Mouse (Mus musculus) liver, embryonic 13.5 days (tissue): Measurements from ENCODE around the gene Myo9b. TPM values are rescaled to one million over a fixed set of nuclear protein-coding genes. Genes with fewer than 3 reads are reported as not detected.
A peak's percentile ranks its signal among the peaks of the same experiment; 100 is the strongest.

Experiments
- ATAC-seq: fragments of 200-750 bp; cut with Nextera tagmentation; 2 replicates; pipeline ENCODE4 v1.8.0; 2017; ENCODE audit warnings: low read depth, mild to moderate bottlenecking, moderate number of reproducible peaks, moderate library complexity
- DNase-seq: peaks from one replicate; pipeline ENCODE4 v3.0.0; 2022
- H3K27ac ChIP-seq: fragments of 300-500 bp; sonication (generic); 2 replicates; pipeline ENCODE4 v1.5.1; 2015; ENCODE audit warnings: moderate library complexity, mild to moderate bottlenecking, inconsistent platforms
- H3K27me3 ChIP-seq: fragments of 300-500 bp; sonication (generic); 2 replicates; pipeline ENCODE4 v1.6.1; 2015; ENCODE audit warnings: mild to moderate bottlenecking, inconsistent platforms
- H3K36me3 ChIP-seq: fragments of 300-500 bp; sonication (generic); 2 replicates; pipeline ENCODE4 v1.6.1; 2015; ENCODE audit warnings: mild to moderate bottlenecking, inconsistent platforms
- H3K4me1 ChIP-seq: fragments of 300-500 bp; sonication (generic); replicated peaks from 2 replicates; pipeline ENCODE4 v1.6.1; 2015; ENCODE audit warnings: inconsistent platforms
- H3K4me2 ChIP-seq: fragments of 300-500 bp; sonication (generic); 2 replicates; pipeline ENCODE4 v1.6.1; 2015; ENCODE audit warnings: inconsistent platforms, mild to moderate bottlenecking, moderate library complexity
- H3K4me3 ChIP-seq: fragments of 300-500 bp; sonication (generic); replicated peaks from 2 replicates; pipeline ENCODE4 v1.5.1; 2015; ENCODE audit warnings: mild to moderate bottlenecking, inconsistent platforms
- H3K9ac ChIP-seq: fragments of 300-500 bp; sonication (generic); 2 replicates; pipeline ENCODE4 v1.6.1; 2015; ENCODE audit warnings: mild to moderate bottlenecking, inconsistent platforms
- H3K9me3 ChIP-seq: fragments of 300-500 bp; sonication (generic); replicated peaks from 2 replicates; pipeline ENCODE4 v1.6.1; 2016; ENCODE audit warnings: inconsistent platforms
- WGBS: fragments of 180-500 bp; shearing (Covaris S2); methylation state at CpG from one replicate; pipeline ENCODE4 v1.1.7; 2015; ENCODE audit not compliant: insufficient replicate concordance; 5-methylcytosine and 5-hydroxymethylcytosine counted together
- polyA plus RNA-seq: library from polyadenylated mRNA; unstranded; fragments of >200 nt; fragmentation: Nextera tagmentation; extraction: Ambion mirVana; gene quantifications from 2 replicates; pipeline ENCODE4 v1.2.1, GENCODE M21; 2015

Gene Myo9b
- polyA plus RNA-seq, 1 experiment from 2014 or later: 6.8 TPM

DNA sequence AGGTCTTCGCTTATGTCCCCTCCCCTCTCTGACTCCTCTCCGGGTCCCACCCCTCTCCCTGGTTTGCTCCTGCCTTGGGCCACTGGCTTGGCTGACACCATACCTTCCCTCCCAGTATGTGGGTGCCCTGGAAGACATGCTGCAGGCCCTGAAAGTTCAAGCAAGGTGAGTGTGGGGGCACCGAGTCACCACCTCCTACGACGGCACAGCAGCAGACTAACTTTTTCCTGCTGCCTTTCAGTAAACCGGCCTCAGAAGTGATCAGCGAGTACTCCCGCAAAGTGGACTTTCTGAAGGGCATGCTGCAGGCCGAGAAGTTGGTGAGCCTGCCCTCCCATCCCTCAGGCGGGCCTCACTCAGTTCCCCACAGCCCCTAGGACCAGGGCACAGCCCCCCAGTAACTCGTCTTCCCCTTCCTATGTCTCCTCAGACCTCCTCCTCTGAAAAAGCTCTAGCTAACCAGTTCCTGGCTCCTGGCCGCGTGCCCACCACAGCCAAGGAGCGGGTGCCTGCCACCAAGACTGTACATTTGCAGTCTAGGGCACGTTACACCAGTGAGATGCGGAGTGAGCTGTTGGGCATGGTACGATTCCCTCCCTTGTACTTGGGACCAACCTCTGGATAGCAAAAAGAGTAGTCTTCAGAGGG lies 95.1 kb downstream of the Myo9b start:
- Histone ChIP-seq H3K4me2 (peak overlapping the region; percentile 93), H3K9me3 (no peaks in the 10 kb centered on the region), H3K4me1 (peaks cover 54% of the 10 kb centered on the region), H3K4me3 (peak overlapping the region; percentile 65), H3K9ac (peak overlapping the region; percentile 81), H3K27ac (peak overlapping the region; percentile 87), H3K27me3 (no peaks in the 10 kb centered on the region), H3K36me3 (peaks cover 16% of the 10 kb centered on the region)
- ATAC-seq: no peak
- no peak for DNase-seq
- 30% methylated on average over 17 of the region's 17 CpGs for WGBS

- H3K4me2 ChIP-seq: peak overlapping the region; percentile 93
- peak overlapping the region; percentile 87; the same call in 1 of the 2 replicates for H3K27ac ChIP-seq
- H3K27me3 ChIP-seq: no peaks in the 10 kb centered on the region
- ATAC-seq: no peak
- H3K9ac ChIP-seq: peak overlapping the region; percentile 81
- no peak for DNase-seq
- H3K4me1 ChIP-seq: peaks cover 54% of the 10 kb centered on the region
- H3K4me3 ChIP-seq: peak overlapping the region; percentile 65
- H3K36me3 ChIP-seq: peaks cover 21% of the 10 kb centered on the region
- H3K9me3 ChIP-seq: no peaks in the 10 kb centered on the region
These were observed 95.9 kb downstream of the Myo9b start for GRCm38 (mm10) chr8:71368366-71368765.

GRCm38 (mm10) chr8:71369040-71369718 lies 96.7 kb downstream of the Myo9b start:
- no peak overlapping the region for H3K4me3 ChIP-seq
- H3K4me1 ChIP-seq: peaks cover 54% of the 10 kb centered on the region
- peaks cover 29% of the 10 kb centered on the region for H3K36me3 ChIP-seq
- DNase-seq: no peak
- no peak for ATAC-seq
- peak overlapping the region; percentile 81; the same call in 1 of the 2 replicates for H3K9ac ChIP-seq
- H3K27me3 ChIP-seq: no peaks in the 10 kb centered on the region
- 85% methylated on average over 10 of the region's 10 CpGs for whole genome bisulfite sequencing
- no peaks in the 10 kb centered on the region for H3K9me3 ChIP-seq
- peak overlapping the region; percentile 87 for H3K27ac ChIP-seq
- peak overlapping the region; percentile 93; the same call in 1 of the 2 replicates for H3K4me2 ChIP-seq

GRCm38 (mm10) chr8:71370711-71371235 lies 98.3 kb downstream of the Myo9b start:
- ATAC-seq (no peak), DNase-seq (no peak)
- H3K9me3 ChIP-seq: no peaks in the 10 kb centered on the region
- H3K27ac ChIP-seq: peak overlapping the region; percentile 73
- peak overlapping the region; percentile 70 for H3K4me2 ChIP-seq
- peaks cover 34% of the 10 kb centered on the region for H3K36me3 ChIP-seq
- WGBS: 13% methylated on average over 5 of the region's 5 CpGs
- peaks cover 69% of the 10 kb centered on the region for H3K4me1 ChIP-seq
- H3K4me3 ChIP-seq: peak overlapping the region; percentile 79
- peaks cover 1% of the 10 kb centered on the region; the same call in 1 of the 2 replicates for H3K27me3 ChIP-seq
- peak overlapping the region; percentile 81 for H3K9ac ChIP-seq

GRCm38 (mm10) chr8:71371236-71371848 lies 98.8 kb downstream of the Myo9b start, which contains the start of gene Ocel1:
Ocel1 (plus strand) TSS chr8:71371298.
- Histone ChIP-seq H3K27me3 (peaks cover 7% of the 10 kb centered on the region), H3K4me1 (peaks cover 69% of the 10 kb centered on the region), H3K36me3 (peaks cover 38% of the 10 kb centered on the region), H3K4me3 (peak within 1 kb of the TSS; percentile 79), H3K27ac (peak within 1 kb of the TSS; percentile 88), H3K4me2 (peak within 1 kb of the TSS; percentile 70), H3K9me3 (no peaks in the 10 kb centered on the region), H3K9ac (peak within 1 kb of the TSS; percentile 81)
- under 1% methylated on average over 68 of the region's 68 CpGs for WGBS
- ATAC-seq: peak; percentile 87
- peak; percentile 98 for DNase-seq

GRCm38 (mm10) chr8:71372427-71372826 lies 99.9 kb downstream of the Myo9b start:
- 87% methylated on average over 12 of the region's 12 CpGs for WGBS
- DNase-seq (no peak), ATAC-seq (no peak)
- Histone ChIP-seq H3K9me3 (no peaks in the 10 kb centered on the region), H3K27ac (no peak overlapping the region), H3K4me3 (no peak overlapping the region), H3K36me3 (peaks cover 41% of the 10 kb centered on the region), H3K4me1 (peaks cover 76% of the 10 kb centered on the region), H3K4me2 (peak overlapping the region; percentile 70; the same call in 1 of the 2 replicates), H3K9ac (no peak overlapping the region), H3K27me3 (peaks cover 18% of the 10 kb centered on the region)

DNA sequence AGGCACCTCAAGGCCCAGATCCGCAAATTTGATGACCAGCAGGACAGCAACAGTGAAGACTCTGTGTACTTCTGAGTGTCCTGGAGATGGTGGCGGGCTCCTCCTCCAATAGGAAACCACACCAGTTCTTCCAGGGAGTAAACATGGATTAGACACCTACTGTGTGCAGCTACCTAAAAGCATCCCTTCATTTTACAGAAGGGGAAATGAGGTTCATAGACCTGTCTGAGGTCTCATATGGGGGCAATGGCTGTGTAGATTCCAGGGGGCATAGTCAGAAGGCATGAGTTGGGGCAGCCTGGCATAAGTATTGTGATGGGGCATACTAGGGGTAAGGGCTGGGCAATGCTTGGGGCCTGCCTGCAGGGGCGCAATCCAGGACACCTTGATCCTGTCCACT lies 100.5 kb downstream of the Myo9b start:
- peaks cover 23% of the 10 kb centered on the region for H3K27me3 ChIP-seq
- H3K4me1 ChIP-seq: peaks cover 76% of the 10 kb centered on the region
- WGBS: 83% methylated on average over 3 of the region's 3 CpGs
- no peak overlapping the region for H3K9ac ChIP-seq
- no peaks in the 10 kb centered on the region for H3K9me3 ChIP-seq
- ATAC-seq: no peak
- no peak for DNase-seq
- no peak overlapping the region for H3K4me3 ChIP-seq
- no peak overlapping the region for H3K4me2 ChIP-seq
- H3K27ac ChIP-seq: no peak overlapping the region
- H3K36me3 ChIP-seq: peaks cover 47% of the 10 kb centered on the region

- no peak overlapping the region for H3K4me3 ChIP-seq
- peaks cover 34% of the 10 kb centered on the region for H3K36me3 ChIP-seq
- H3K4me1 ChIP-seq: peaks cover 76% of the 10 kb centered on the region
- DNase-seq (no peak), ATAC-seq (no peak)
- H3K9me3 ChIP-seq: no peaks in the 10 kb centered on the region
- 68% methylated on average over 17 of the region's 17 CpGs for WGBS
- H3K27ac ChIP-seq: peak overlapping the region; percentile 24; the same call in 1 of the 2 replicates
- H3K9ac ChIP-seq: no peak overlapping the region
- no peak overlapping the region for H3K4me2 ChIP-seq
- H3K27me3 ChIP-seq: peaks cover 39% of the 10 kb centered on the region
These were observed 102.2 kb downstream of the Myo9b start for GRCm38 (mm10) chr8:71374616-71375206.

DNA sequence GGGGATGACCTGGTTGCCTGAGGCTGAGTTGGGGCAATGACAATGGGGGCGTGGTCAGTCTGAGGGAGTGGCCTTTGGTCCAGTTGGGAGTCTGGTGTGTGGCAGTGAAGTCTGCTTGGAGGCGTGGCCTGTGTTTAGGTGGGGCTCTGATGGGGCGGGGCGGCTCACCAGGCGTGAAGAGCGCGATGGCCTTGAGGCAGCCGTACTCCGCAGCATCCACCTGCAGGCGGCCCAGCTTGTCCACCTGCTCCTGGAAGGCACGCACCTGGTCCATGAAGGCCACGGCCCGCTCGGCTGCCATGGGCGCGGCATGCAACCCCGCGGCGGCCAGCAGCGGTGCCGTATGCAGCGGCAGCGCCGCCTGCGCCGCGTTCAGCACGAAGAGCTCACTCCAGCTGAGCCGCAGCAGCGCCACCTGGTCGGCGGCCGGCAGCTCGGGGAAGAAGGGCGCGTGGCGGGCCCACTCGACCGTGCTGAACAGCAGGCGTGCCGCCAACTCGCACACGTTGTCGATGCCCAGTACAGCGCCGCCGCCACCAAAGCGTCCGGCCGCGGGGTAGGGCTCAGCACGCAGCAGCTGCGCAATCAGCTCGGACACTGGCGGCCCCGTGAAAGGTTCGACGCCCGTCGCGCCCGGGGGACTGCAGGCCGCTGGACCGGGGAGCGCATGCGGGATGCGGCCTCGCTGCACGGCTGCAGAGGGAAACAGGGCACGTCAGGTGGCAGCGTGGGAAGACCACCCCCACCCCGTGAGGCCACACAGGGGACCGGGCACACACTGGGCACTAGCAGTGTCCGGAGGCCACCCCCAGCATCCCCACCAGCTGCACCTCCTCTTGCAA lies 103.3 kb downstream of the Myo9b start:
- H3K27ac ChIP-seq: peak overlapping the region; percentile 51; the same call in 1 of the 2 replicates
- H3K4me2 ChIP-seq: peak overlapping the region; percentile 75
- peak; percentile 73 for DNase-seq
- H3K27me3 ChIP-seq: peaks cover 50% of the 10 kb centered on the region
- peaks cover 31% of the 10 kb centered on the region for H3K36me3 ChIP-seq
- H3K9me3 ChIP-seq: no peaks in the 10 kb centered on the region
- H3K4me1 ChIP-seq: peaks cover 74% of the 10 kb centered on the region
- WGBS: 13% methylated on average over 74 of the region's 74 CpGs
- H3K4me3 ChIP-seq: peak overlapping the region; percentile 44
- peak; percentile 15 for ATAC-seq
- H3K9ac ChIP-seq: peak overlapping the region; percentile 42; the same call in 1 of the 2 replicates

GRCm38 (mm10) chr8:71376423-71377030 lies 104.0 kb downstream of the Myo9b start:
- H3K4me2 ChIP-seq: peak overlapping the region; percentile 75
- peaks cover 57% of the 10 kb centered on the region for H3K27me3 ChIP-seq
- H3K4me3 ChIP-seq: peak overlapping the region; percentile 44
- H3K36me3 ChIP-seq: peaks cover 31% of the 10 kb centered on the region
- H3K27ac ChIP-seq: no peak overlapping the region
- no peaks in the 10 kb centered on the region for H3K9me3 ChIP-seq
- 58% methylated on average over 8 of the region's 8 CpGs for WGBS
- H3K9ac ChIP-seq: peak overlapping the region; percentile 42; the same call in 1 of the 2 replicates
- H3K4me1 ChIP-seq: peaks cover 80% of the 10 kb centered on the region
- DNase-seq: no peak
- no peak for ATAC-seq
